Mouse (Mus musculus) intestine, postnatal 0 days (tissue): ENCODE data around the gene Atp5b. TPM values are rescaled to one million over a fixed set of nuclear protein-coding genes. Genes with fewer than 3 reads are reported as not detected.

ENCODE experiments used
- ATAC-seq: fragments of 200-750 bp; cut with Nextera tagmentation; 2 replicates; pipeline ENCODE4 v1.8.0; 2017; ENCODE audit warnings: mild to moderate bottlenecking, moderate TSS enrichment, moderate library complexity
- H3K27ac ChIP-seq: fragments of 300-500 bp; sonication (generic); 2 replicates; pipeline ENCODE4 v1.5.1; 2014; ENCODE audit warnings: mild to moderate bottlenecking, low read depth, low read length, moderate library complexity
- H3K27me3 ChIP-seq: fragments of 300-500 bp; sonication (generic); replicated peaks from 2 replicates; pipeline ENCODE4 v1.6.1; 2014; ENCODE audit warnings: low read length, mixed read lengths; ENCODE audit not compliant: control insufficient read depth, insufficient read depth
- H3K36me3 ChIP-seq: fragments of 300-500 bp; sonication (generic); 2 replicates; pipeline ENCODE4 v1.6.1; 2014; ENCODE audit warnings: mild to moderate bottlenecking, moderate library complexity; ENCODE audit not compliant: control insufficient read depth, insufficient read depth
- H3K4me1 ChIP-seq: fragments of 300-500 bp; sonication (generic); replicated peaks from 2 replicates; pipeline ENCODE4 v1.6.1; 2014; ENCODE audit warnings: antibody characterized with exemption, low read length, mixed read lengths; ENCODE audit not compliant: control insufficient read depth, insufficient read depth
- H3K4me2 ChIP-seq: fragments of 300-500 bp; sonication (generic); replicated peaks from 2 replicates; pipeline ENCODE4 v1.6.1; 2014; ENCODE audit warnings: low read depth, mild to moderate bottlenecking, moderate library complexity
- H3K4me3 ChIP-seq: fragments of 300-500 bp; sonication (generic); 2 replicates; pipeline ENCODE4 v1.5.1; 2014; ENCODE audit warnings: low read depth, low read length
- H3K9ac ChIP-seq: fragments of 300-500 bp; sonication (generic); 2 replicates; pipeline ENCODE4 v1.6.1; 2014; ENCODE audit warnings: mild to moderate bottlenecking, low read depth, low read length
- H3K9me3 ChIP-seq: fragments of 300-500 bp; sonication (generic); 2 replicates; pipeline ENCODE4 v1.6.1; 2016; ENCODE audit warnings: mixed run types; ENCODE audit not compliant: control insufficient read depth
- CTCF ChIP-seq: sonication (generic); IDR thresholded peaks from 2 replicates; pipeline ENCODE4 v1.5.1; 2016; ENCODE audit warnings: low read depth, mild to moderate bottlenecking, control low read depth, antibody characterized with exemption, moderate library complexity
- WGBS: fragments of 180-500 bp; shearing (Covaris S2); extraction: QIAGEN DNeasy Blood & Tissue Kit; methylation state at CpG from one replicate; pipeline ENCODE4 v1.1.7; 2014; 5-methylcytosine and 5-hydroxymethylcytosine counted together
- polyA plus RNA-seq: library from polyadenylated mRNA; unstranded; fragments of >200 nt; fragmentation: Nextera tagmentation; extraction: Ambion mirVana; gene quantifications from 2 replicates; pipeline ENCODE4 v1.2.1, GENCODE M21; 2015

Gene Atp5b
- polyA plus RNA-seq, 1 experiment from 2014 or later, result 2,644 TPM

GRCm38 (mm10) chr10:128097587-128097971, 14.5 kb downstream of the Atp5b start:
- TF ChIP-seq CTCF, result no peak
- H3K9me3 ChIP-seq, result no peaks in the 10 kb centered on the region
- peaks cover 6% of the 10 kb centered on the region; the same call in 1 of the 2 replicates for H3K4me1 ChIP-seq
- WGBS, result under 1% methylated on average over 13 of the region's 13 CpGs
- peak overlapping the region; percentile 87 for H3K9ac ChIP-seq
- H3K27me3 ChIP-seq, result no peaks in the 10 kb centered on the region
- ATAC-seq, result no peak
- peak overlapping the region; percentile 83 for H3K4me3 ChIP-seq
- H3K4me2 ChIP-seq, result peak overlapping the region; percentile 81
- peak overlapping the region; percentile 67 for H3K27ac ChIP-seq
- H3K36me3 ChIP-seq, result no peaks in the 10 kb centered on the region

GRCm38 (mm10) chr10:128110103-128110761, 27.2 kb downstream of the Atp5b start:
- Histone ChIP-seq H3K4me3 (no peak overlapping the region), H3K27me3 (no peaks in the 10 kb centered on the region), H3K9me3 (no peaks in the 10 kb centered on the region), H3K4me1 (no peaks in the 10 kb centered on the region), H3K27ac (0 out of 2 replicates have a peak overlapping the region, but pooled peaks have one; percentile 11), H3K9ac (no peak overlapping the region), H3K36me3 (peaks cover 54% of the 10 kb centered on the region), H3K4me2 (no peak overlapping the region)
- ATAC-seq, result no peak
- 85% methylated on average over 4 of the region's 4 CpGs for WGBS
- TF ChIP-seq CTCF, result no peak

GRCm38 (mm10) chr10:128111227-128111626, 28.2 kb downstream of the Atp5b start:
- Histone ChIP-seq H3K27me3 (no peaks in the 10 kb centered on the region), H3K36me3 (peaks cover 63% of the 10 kb centered on the region), H3K27ac (no peak overlapping the region), H3K9me3 (no peaks in the 10 kb centered on the region), H3K4me1 (no peaks in the 10 kb centered on the region), H3K9ac (no peak overlapping the region), H3K4me3 (no peak overlapping the region), H3K4me2 (no peak overlapping the region)
- no peak for TF ChIP-seq CTCF
- no peak for ATAC-seq

GRCm38 (mm10) chr10:128123833-128124232, 40.8 kb downstream of the Atp5b start:
- no peak overlapping the region for H3K9ac ChIP-seq

GRCm38 (mm10) chr10:128124831-128125230, 41.8 kb downstream of the Atp5b start:
- no peak overlapping the region for H3K27ac ChIP-seq
- no peak overlapping the region for H3K9ac ChIP-seq
- ATAC-seq, result no peak
- TF ChIP-seq CTCF, result no peak
- H3K27me3 ChIP-seq, result no peaks in the 10 kb centered on the region
- H3K4me2 ChIP-seq, result no peak overlapping the region
- H3K36me3 ChIP-seq, result peaks cover 86% of the 10 kb centered on the region
- H3K4me1 ChIP-seq, result no peaks in the 10 kb centered on the region
- no peak overlapping the region for H3K4me3 ChIP-seq
- no peaks in the 10 kb centered on the region for H3K9me3 ChIP-seq
- 94% methylated on average over 9 of the region's 9 CpGs for WGBS

More at GRCm38 (mm10) chr10:128123833-128124232, 40.8 kb downstream of the Atp5b start:
- H3K4me3 ChIP-seq, result no peak overlapping the region
- no peak for ATAC-seq
- peaks cover 93% of the 10 kb centered on the region for H3K36me3 ChIP-seq
- H3K4me2 ChIP-seq, result no peak overlapping the region
- 87% methylated on average over 7 of the region's 7 CpGs for WGBS
- H3K4me1 ChIP-seq, result no peaks in the 10 kb centered on the region
- H3K27ac ChIP-seq, result no peak overlapping the region
- H3K27me3 ChIP-seq, result no peaks in the 10 kb centered on the region
- no peak for TF ChIP-seq CTCF
- no peaks in the 10 kb centered on the region for H3K9me3 ChIP-seq

- no peak overlapping the region for H3K9ac ChIP-seq
- 93% methylated on average over 14 of the region's 14 CpGs for WGBS
- no peaks in the 10 kb centered on the region for H3K27me3 ChIP-seq
- no peaks in the 10 kb centered on the region for H3K9me3 ChIP-seq
- H3K36me3 ChIP-seq, result peaks cover 89% of the 10 kb centered on the region
- no peak overlapping the region for H3K4me3 ChIP-seq
- no peaks in the 10 kb centered on the region for H3K4me1 ChIP-seq
- no peak overlapping the region for H3K4me2 ChIP-seq
- no peak for ATAC-seq
- no peak overlapping the region for H3K27ac ChIP-seq
- no peak for TF ChIP-seq CTCF
These were observed 42.9 kb downstream of the Atp5b start for GRCm38 (mm10) chr10:128125951-128126350.
